Mouse (Mus musculus): ENCODE measurements around the gene Gm45808. TPM values are rescaled to one million over a fixed set of nuclear protein-coding genes. Genes with fewer than 3 reads are reported as not detected.

Gene Gm45808
- total and polyA plus RNA-seq, 2 experiments from 2014 or later: 1.6 TPM; not detected in 1

DNA sequence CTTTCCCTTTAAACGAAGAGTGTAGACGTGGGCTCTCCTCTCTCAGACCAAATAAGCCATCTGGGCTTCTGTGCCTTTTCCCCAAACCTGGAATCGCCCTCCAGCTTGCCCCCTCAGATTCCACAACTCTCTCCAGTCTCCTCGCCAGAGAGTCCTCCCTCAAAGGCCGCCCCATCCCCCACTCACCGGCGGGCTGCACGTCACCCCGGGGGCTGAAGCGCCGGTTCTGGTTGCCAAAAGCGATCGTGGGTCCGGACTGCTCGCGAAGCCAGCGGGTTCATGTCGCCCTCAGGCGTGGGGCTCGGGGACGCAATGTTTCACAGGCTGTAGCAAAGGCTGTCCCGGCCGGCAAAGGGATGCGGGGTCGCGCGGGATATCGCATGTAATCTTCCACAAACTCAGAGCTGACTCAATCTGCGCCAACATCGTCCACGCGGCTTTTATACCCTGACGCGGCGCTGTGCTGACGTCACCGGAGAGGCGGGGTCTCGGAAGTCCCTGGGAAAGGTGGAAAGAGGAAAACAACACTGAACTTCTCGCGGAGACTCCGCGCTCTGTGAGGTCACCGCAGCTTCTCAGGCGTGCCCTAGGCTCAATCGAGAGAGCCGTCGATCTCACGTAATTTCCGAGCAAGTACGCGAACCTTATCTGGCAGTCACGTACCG is 39.3 kb upstream of the Gm45808 start, which contains the start of the genes Ppp1r15a and Plekha4:
Gene Ppp1r15a, minus strand, starts transcription at position 460 of the 665 bp plus-strand sequence.
Gene Plekha4, plus strand, starts transcription at position 522 of the 665 bp plus-strand sequence.
- ATAC-seq (ENCODE audit: low FRiP score): peak; percentile 90
- Histone ChIP-seq H3K36me3 (ENCODE audit: insufficient read depth, low read length) (no peaks in the 10 kb centered on the region), H3K9me3 (ENCODE audit: low read length) (no peaks in the 10 kb centered on the region), H3K9ac (replicated peaks; ENCODE audit: low read length, poor library complexity, severe bottlenecking) (peak within 1 kb of the TSS; percentile 64), H3K4me1 (ENCODE audit: insufficient read depth, low read length) (peaks cover 8% of the 10 kb centered on the region; the same call in 1 of the 2 replicates), H3K27ac (ENCODE audit: low read depth, low read length) (peak within 1 kb of the TSS; percentile 68), H3K4me3 (ENCODE audit: low read depth, low read length) (peak within 1 kb of the TSS; percentile 63), H3K27me3 (ENCODE audit: insufficient read depth, low read length) (no peaks in the 10 kb centered on the region), H3K4me2 (ENCODE audit: low read depth, low read length, poor library complexity, severe bottlenecking) (peak within 1 kb of the TSS; percentile 71)
- TF ChIP-seq CTCF (IDR thresholded peaks at IDR 0.05): no peak
- WGBS: under 1% methylated on average over 54 of the region's 54 CpGs
- DNase-seq (ENCODE audit: low spot score): peak; percentile 92

DNA sequence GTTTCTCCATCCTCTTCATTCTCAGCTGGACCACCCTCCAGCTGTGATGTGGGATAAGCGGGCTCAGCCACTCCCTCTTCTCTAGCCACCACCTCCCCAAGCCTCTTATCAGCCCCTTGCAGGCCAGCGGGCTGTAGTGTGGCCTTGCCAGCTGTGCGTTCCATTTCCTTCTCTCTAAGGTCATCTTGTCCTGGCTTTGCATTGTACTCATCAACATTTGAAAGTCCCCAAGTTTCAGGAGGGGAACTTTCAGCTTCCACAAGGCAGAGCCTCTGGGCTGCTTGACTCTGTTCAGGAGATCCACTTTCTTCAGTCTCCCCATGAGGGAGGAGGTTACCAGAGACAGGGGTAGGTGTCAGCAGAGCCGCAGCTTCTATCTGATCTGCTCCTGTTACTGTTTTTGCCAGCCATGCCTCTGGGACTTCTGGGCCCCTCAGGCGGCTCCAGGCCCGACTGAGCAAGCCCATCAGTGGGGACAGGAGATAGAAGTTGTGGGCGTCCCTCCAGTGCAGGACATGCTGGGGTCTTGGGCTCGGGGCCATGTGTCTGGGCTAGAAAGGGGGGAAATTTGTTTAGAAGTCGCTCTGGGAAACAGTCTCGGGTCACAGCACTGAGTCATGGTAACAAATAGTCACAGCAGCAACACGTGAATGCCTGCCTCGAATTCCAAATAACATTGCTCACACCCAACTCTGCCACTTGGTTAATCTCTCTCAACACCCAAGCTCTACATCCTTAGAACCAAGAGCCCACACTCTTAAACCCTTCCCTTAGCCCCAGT is 38.4 kb upstream of the Gm45808 start:
- ATAC-seq (ENCODE audit: low FRiP score) (no peak; the same call in 1 of the 2 replicates), DNase-seq (ENCODE audit: low spot score) (peak; percentile 47)
- Histone ChIP-seq H3K27me3 (ENCODE audit: insufficient read depth, low read length) (no peaks in the 10 kb centered on the region), H3K9me3 (ENCODE audit: low read length) (no peaks in the 10 kb centered on the region), H3K9ac (replicated peaks; ENCODE audit: low read length, poor library complexity, severe bottlenecking) (peak overlapping the region; percentile 64), H3K4me2 (ENCODE audit: low read depth, low read length, poor library complexity, severe bottlenecking) (peak overlapping the region; percentile 71), H3K4me1 (ENCODE audit: insufficient read depth, low read length) (peaks cover 8% of the 10 kb centered on the region; the same call in 1 of the 2 replicates), H3K36me3 (ENCODE audit: insufficient read depth, low read length) (no peaks in the 10 kb centered on the region), H3K4me3 (ENCODE audit: low read depth, low read length) (peak overlapping the region; percentile 63), H3K27ac (ENCODE audit: low read depth, low read length) (peak overlapping the region; percentile 68; the same call in 1 of the 2 replicates)
- 25% methylated on average over 12 of the region's 12 CpGs for WGBS
- TF ChIP-seq CTCF (IDR thresholded peaks at IDR 0.05): no peak

DNA sequence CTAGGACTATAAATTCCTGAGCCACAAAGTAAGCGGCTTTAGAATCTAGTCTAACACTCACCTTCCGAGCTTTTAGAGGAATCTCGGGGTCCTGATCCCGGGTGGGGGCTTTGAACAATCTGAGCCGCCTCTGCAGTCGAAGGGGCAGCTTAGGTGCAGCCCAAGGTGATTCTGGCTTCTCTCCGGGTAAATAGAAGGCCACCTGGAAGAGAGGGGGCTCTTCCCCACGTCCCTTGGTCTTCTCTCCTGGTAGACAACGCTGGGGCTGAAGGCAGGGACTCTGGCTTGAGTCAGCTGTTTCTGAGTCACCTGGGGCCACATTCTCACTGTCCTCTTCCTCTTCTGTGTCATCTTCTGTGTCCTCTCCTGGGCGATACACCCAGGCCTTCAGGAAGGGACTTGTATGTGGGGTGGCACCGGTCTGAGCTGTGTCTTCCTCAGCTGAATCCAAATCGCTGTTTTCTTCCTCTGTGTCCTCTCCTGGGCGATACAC is 37.1 kb upstream of the Gm45808 start:
- peaks cover 8% of the 10 kb centered on the region; the same call in 1 of the 2 replicates for H3K4me1 ChIP-seq (ENCODE audit: insufficient read depth, low read length)
- TF ChIP-seq CTCF (IDR thresholded peaks at IDR 0.05): no peak
- no peak for DNase-seq (ENCODE audit: low spot score)
- H3K9ac ChIP-seq (replicated peaks; ENCODE audit: low read length, poor library complexity, severe bottlenecking): no peak overlapping the region
- no peak overlapping the region for H3K4me2 ChIP-seq (ENCODE audit: low read depth, low read length, poor library complexity, severe bottlenecking)
- WGBS: 90% methylated on average over 13 of the region's 13 CpGs
- no peaks in the 10 kb centered on the region for H3K9me3 ChIP-seq (ENCODE audit: low read length)
- H3K4me3 ChIP-seq (ENCODE audit: low read depth, low read length): no peak overlapping the region
- no peak overlapping the region for H3K27ac ChIP-seq (ENCODE audit: low read depth, low read length)
- no peaks in the 10 kb centered on the region for H3K36me3 ChIP-seq (ENCODE audit: insufficient read depth, low read length)
- ATAC-seq (ENCODE audit: low FRiP score): no peak
- H3K27me3 ChIP-seq (ENCODE audit: insufficient read depth, low read length): no peaks in the 10 kb centered on the region

GRCm38 (mm10) chr7:45522957-45523676 is 36.5 kb upstream of the Gm45808 start:
- Histone ChIP-seq H3K36me3 (ENCODE audit: insufficient read depth, low read length) (no peaks in the 10 kb centered on the region), H3K27ac (ENCODE audit: low read depth, low read length) (no peak overlapping the region), H3K9me3 (ENCODE audit: low read length) (no peaks in the 10 kb centered on the region), H3K4me3 (ENCODE audit: low read depth, low read length) (no peak overlapping the region), H3K9ac (replicated peaks; ENCODE audit: low read length, poor library complexity, severe bottlenecking) (no peak overlapping the region), H3K4me2 (ENCODE audit: low read depth, low read length, poor library complexity, severe bottlenecking) (no peak overlapping the region), H3K27me3 (ENCODE audit: insufficient read depth, low read length) (no peaks in the 10 kb centered on the region), H3K4me1 (ENCODE audit: insufficient read depth, low read length) (peaks cover 8% of the 10 kb centered on the region; the same call in 1 of the 2 replicates)
- DNase-seq (ENCODE audit: low spot score) (no peak), ATAC-seq (ENCODE audit: low FRiP score) (no peak)
- TF ChIP-seq CTCF (IDR thresholded peaks at IDR 0.05): no peak
- WGBS: 71% methylated on average over 18 of the region's 18 CpGs

- Histone ChIP-seq H3K36me3 (ENCODE audit: insufficient read depth, low read length) (no peaks in the 10 kb centered on the region), H3K9me3 (ENCODE audit: low read length) (no peaks in the 10 kb centered on the region), H3K4me2 (ENCODE audit: low read depth, low read length, poor library complexity, severe bottlenecking) (peak overlapping the region; percentile 48), H3K27ac (ENCODE audit: low read depth, low read length) (peak overlapping the region; percentile 72), H3K27me3 (ENCODE audit: insufficient read depth, low read length) (no peaks in the 10 kb centered on the region), H3K4me1 (ENCODE audit: insufficient read depth, low read length) (peaks cover 8% of the 10 kb centered on the region; the same call in 1 of the 2 replicates), H3K9ac (replicated peaks; ENCODE audit: low read length, poor library complexity, severe bottlenecking) (no peak overlapping the region; the same call in 1 of the 2 replicates), H3K4me3 (ENCODE audit: low read depth, low read length) (peak overlapping the region; percentile 42)
- 52% methylated on average over 16 of the region's 16 CpGs for WGBS
- DNase-seq (ENCODE audit: low spot score) (no peak), ATAC-seq (ENCODE audit: low FRiP score) (no peak)
- TF ChIP-seq CTCF (IDR thresholded peaks at IDR 0.05): no peak
Observed at GRCm38 (mm10) chr7:45522194-45522752, 35.7 kb upstream of the Gm45808 start.

All from midbrain, postnatal 0 days (tissue).